Mouse (Mus musculus) left cerebral cortex, postnatal 36 days (tissue): ENCODE measurements at regions not wholly inside any gene's neighbourhood (a gene's known extent, or its start where the extent isn't known, plus 50 kb on each side); places are given as distances from the start of the nearest gene placed in this dataset.

ENCODE experiments used
- DNase-seq, 2 experiments: peaks; one replicate each; pipeline ENCODE4 v3.0.0; 2021 to 2022; ENCODE audit warnings: low spot score in 2 of 2, mixed read lengths in 1 of 2
- intact Hi-C: fragments of 180-260 bp; cut with DNase I; formaldehyde crosslinking; loops from one replicate; pipeline ENCODE4 v1.15.1; 2025

DNA sequence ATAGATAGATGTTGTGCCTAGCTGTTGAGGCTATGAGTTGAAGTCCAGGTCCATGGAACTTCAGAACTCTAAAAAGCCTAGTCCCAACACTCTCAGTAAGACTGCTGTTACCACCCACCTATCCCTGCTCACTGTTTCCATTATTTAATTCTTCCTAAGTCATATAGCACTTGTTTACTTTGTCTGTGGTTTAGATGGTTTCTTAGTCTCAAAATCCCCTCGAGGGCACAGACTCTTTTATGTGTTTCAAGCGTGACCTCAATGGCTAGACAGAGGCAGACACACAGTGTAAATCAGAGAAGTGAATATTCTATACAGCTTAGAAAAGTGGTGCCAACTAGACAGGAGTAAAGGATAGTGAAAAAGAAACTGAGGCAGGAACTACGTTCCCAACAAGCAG is 117.0 kb upstream of the Slc44a1 start:
- intact Hi-C loops: no loop called here
- DNase-seq: no peak

DNA sequence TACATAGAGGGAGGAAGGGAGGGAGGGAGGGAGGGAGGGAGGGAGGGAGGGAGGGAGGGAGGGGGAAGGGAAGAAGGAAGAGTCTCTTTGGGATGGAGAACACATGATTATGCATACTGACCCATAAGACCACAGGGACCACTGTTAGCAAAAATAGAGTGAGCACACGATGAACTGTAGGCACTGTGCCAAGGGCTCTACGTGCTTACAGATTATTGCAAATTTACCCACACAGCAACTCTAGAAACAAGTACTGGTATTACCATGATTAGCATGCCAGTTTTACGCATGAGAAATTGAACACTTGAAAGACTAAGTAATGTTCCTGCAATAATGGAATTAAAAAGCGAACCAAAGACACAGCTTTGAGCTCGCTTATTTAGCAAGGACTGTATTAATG is 117.7 kb upstream of the Slc44a1 start:
- intact Hi-C loops: no loop called here
- DNase-seq: no peak

DNA sequence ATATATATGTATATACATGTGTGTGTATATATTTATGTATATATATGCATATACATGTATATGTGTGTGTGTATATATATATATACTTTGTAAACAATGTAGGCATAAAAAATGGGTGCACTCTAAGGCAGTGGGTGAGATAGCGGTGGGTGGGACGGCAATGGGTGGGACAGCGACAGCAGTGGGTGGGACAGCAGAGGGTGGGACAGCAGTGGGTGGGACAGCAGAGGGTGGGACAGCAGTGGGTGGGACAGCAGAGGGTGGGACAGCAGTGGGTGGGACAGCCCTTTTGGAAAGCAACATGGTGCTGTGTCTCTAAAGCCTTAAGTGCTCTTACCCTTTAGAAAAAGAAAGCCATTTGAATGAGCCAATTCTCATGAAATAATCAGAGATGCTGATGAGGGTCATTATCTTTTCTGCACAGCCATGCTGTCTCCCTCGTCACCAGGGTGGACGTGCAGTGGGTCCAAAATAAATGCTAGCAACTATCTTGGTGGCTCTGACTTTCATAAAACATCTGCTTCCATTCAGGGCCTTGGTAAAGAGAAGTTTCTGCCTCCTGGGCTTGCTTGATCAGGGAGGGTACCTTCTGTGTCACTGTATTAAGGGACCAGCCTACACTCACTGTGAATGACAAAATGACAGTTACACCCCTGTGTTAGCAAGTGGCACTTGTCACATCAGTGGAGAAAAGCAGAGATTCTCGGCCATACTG is 119.3 kb upstream of the Slc44a1 start:
- no peak for DNase-seq
- intact Hi-C loops: no loop called here

DNA sequence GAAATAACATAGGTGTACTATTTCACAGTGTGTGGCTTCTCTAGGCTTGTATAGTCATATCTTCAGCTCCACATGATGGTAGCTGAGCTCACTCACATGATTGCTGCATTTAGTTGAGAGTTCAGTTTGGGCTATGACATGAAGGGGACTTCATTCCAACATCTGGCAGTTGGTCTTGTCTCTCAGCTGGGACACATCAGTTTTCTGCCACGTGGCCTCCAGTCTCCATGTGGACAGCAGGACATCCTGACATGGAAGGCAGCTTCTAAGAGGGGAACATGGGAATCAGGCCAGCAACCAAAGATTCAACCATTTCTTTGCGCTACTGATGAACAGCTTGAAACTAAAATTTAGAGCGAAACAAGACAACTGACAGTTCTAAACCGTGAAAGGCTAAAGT is 121.2 kb upstream of the Slc44a1 start:
- intact Hi-C loops: no loop called here
- DNase-seq: no peak

DNA sequence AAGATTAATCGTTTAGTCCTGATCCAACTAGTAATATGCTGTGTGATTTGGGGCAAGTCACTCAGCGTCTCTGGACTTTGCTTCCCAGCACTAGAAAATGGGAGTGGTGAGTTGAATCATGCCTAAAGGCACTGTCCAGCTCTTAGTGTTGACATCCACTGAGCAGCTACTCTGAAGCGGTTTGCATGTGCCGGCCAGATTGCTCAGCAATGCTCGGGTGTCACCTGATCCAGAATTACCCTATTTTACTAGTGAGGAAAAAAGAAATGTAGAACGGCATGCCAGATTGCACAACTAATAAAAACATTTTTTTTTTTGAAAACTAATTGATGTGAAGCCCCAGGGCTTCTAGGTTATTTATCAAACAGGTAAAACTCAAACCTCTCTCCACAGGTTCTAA is 122.0 kb upstream of the Slc44a1 start:
- intact Hi-C loops: no loop called here
- no peak for DNase-seq

DNA sequence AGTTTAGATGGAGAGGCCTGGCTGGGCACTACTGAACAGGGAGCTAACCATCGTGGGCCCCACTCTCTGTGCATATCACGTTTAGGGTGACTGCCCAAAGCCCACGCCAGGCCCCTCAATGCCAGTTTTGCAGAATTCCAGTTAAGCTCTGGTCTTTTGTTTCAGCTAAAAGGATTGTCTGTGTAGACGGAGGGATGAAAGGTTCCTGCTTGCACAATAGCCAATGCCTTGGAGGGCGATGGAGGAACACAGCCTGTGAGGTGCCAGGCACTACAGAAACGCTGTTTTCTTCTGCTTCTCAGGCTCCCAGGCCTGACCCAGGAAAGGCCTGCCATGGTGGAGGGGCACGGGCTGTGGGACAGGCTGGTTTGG is 122.8 kb upstream of the Slc44a1 start:
- no peak for DNase-seq
- intact Hi-C loops: no loop called here

DNA sequence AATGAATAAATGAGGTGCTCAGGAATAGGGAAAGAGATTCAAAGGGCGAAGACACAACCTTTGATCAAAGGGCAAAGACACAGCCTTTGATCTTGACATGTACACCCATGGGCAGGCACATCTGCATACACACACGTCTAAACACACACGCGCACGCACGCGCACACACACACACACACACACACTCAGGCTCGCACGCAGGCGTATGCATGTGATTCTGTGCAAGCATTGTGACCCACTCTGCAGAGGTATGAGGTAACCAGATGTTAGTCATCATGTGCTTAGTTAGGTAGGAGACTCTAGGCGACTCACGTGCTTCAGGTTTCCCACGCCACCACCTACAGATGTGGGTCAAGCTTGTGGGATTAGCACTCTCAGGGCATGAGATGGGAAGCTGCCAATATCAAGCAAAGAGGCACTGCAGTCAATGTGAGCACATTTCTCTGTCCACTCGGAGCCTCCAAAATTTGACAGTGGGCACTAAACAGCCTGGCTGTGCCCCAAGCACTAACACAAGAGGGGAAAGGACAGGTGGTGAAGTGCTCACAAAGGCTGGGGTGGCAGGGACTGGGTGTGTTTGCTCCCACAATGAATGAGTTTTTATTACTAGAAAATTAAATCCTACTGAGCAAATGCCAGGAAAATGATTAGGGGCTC is 123.3 kb upstream of the Slc44a1 start:
- intact Hi-C loops: no loop called here
- DNase-seq: no peak

DNA sequence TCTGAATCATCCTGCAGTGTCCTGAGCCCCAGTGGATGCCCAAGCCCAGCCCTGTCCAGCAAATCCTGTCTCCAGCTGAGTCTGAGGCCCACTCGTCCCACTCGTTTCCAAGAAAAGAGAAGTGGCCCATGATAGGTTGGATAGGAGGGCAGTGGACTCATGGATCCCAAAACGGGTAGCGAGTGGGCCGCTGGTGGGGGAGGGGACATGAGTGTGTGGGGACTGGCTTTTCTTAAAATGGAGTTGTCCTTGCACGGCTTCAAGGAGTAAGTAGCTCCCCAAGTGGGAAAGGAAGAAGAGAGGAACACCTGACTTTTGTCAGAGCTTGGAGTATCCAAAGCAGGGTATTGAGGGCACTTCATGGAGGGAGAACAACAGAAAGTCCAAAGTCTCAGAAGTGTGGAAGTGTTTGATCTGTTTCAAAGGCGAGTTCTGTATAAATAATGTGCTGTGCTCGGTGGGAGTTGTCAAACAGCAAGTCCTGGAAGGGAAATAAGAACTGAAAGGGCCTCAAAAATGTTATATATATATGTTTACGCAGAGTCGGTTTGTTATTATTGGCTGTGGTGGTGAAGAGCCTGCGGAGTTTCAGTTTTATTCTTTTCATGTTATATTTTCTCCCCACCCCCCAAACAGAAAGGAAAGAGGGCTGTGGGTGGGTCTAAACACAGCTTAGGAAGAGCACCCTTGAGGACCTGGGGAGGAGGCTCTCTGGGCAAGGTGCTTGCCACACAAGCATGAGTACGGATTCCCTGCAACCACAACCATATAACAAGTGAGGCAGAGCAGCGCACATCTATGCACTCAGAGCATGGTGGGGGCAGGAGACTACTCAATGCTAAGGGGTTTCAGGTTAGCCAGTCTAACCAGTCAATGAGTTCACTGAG is 124.1 kb upstream of the Slc44a1 start:
- peak in 1 of 2 experiments; percentile 18 for DNase-seq

DNA sequence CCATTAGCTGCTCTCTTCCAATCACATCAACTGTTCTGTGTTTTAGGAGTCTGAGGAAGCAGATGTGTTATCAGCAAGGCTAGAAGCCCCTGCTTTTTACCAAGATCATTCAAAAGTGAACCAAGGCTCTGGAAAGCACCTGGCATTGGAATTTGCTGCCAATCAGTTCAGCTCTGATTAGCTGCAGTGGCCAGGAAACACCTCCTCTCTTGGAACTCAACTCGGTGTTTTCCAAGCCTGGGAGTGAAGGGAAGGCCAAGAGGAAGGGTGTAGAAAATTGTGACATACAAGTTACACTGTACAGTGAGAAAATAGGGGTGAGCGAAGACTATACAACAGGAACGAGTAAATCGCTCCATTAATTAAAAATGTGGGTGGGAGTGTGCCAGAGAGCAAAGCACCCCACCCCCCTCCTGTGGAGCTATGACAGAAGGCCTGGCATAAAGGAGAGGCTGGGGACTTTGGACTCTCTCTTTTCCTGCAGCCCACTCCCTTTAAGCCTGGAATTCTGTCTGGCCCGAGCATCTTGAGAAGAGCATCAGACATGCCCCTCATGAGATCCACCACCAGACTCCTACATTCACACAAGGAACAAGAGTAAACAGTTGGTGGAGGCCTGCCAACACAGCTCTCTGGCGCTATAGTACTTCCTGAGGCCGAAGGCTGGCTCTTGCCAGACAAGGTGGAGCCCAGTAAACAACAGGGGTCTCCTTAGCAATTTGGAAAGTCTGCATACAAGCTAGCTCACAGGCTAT is 124.9 kb upstream of the Slc44a1 start:
- intact Hi-C loops: no loop called here
- peak in 1 of 2 experiments; percentile 12 for DNase-seq

More for the DNA sequence above, 124.1 kb upstream of the Slc44a1 start:
- intact Hi-C loops: no loop called here

DNA sequence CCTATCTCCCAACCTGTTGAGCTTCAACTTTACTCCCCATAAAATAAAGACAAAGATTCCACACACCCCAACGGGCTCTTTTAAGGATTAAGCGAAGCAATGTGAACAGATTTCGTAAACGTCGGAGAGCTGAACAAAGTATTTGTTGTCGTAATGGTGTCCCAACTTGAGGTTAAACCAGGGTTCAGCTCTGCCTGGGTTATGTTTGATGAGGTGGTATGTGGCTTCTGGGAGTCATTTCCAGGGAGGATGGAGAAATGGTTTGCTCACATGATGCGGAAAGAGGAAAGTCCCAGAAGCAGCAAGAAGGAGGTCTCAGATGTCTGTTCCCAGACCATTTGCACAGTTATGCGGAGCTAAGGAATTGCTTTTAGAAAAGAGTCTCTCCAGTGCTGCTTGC is 126.1 kb upstream of the Slc44a1 start:
- no peak for DNase-seq
- intact Hi-C loops: no loop called here

DNA sequence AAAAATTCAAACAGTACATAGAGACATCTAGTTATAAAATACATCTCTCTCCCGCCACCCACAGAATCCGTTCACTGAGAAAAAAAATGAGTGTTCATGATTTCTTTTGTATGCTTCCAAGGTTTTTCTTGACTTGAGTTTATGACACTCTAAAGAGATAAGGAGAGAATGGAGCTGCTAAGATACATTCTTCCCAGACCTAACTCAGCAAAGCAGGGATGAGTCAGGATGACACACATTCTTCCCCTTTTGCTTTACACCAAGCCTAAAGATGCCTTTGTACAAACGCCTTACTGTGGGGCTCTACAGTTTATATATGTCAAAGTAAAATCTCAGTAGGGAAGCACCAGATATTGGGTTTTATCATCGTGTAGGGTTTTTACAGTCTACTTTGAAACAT is 133.1 kb upstream of the Slc44a1 start:
- no peak for DNase-seq
- intact Hi-C loops: no loop called here

DNA sequence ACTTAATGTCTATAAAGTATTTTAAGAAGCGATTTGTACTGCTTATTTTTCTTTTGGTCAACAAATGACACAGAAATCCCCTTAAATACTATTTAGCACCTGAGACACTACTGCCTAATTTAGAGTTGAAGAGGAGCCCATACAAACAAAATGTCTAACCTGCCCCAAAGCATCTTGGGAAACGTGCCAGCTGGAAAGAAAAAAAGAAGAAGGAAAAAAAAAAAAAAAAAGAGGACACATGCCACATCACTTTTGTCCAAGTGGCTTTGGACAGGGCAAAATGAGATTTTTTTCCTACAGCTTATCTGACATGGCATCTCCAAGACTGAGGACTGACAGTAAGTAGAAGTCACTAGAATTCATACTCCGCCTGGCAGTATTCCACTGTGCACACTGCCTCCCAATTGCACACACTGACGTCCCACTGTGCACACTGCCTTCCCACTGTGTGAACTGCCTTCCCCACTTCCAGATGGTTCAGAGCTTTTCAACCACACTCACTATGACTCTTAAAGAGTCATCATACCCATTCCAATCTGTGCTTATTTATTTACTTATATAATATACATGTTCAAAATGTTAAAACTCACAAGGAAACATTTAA is 135.3 kb upstream of the Slc44a1 start:
- intact Hi-C loops: no loop called here
- no peak for DNase-seq

DNA sequence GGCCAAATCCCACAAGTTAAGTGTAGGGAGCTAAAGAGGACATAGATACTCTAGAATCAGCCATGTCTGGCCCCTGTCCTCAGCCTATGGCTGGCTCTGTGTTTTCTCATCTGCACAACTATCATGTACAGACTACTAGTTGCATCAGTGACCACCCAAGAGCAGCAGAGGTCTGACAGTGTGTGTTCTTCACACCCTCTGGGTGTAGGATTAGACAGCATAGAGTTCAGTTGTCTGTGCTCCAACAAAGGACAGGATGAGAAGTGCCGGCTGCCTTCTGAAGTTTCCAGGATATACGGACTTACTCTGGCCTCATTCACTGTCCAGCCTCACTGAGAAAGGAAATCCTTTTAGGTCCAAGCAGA is 135.9 kb upstream of the Slc44a1 start:
- intact Hi-C loops: no loop called here
- DNase-seq: no peak

DNA sequence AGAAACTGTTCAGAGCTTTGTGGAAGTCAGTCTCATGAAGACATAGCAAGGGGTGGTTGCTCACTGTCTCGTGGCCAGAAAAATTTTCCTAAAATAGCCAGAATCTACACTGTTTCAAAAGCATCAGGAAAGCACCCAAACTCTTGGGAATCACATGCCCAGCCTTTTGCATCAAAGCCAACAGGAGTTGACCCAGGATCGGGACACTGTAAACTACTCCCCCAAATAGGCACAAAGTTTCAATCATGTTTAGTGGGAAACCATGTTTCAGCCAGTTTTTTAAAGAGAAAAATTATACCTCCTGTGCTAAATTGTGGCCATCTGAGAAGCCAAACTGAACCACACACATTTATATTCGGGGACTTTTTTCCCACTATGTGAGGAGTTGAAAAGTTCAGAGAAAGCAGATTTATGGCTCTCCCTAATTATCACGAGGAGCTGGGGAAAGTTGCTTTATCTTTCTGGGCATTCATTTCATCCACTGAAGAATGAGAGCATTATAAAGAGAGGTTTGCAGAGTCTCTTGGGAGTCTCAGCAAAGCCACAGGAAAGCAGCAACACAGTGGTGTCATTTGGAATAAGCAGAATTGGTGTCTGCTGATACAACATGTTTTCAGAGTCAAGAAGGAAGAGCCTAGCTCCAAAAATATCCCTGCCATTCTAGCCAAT is 136.5 kb upstream of the Slc44a1 start:
- intact Hi-C loops: no loop called here
- DNase-seq: no peak

DNA sequence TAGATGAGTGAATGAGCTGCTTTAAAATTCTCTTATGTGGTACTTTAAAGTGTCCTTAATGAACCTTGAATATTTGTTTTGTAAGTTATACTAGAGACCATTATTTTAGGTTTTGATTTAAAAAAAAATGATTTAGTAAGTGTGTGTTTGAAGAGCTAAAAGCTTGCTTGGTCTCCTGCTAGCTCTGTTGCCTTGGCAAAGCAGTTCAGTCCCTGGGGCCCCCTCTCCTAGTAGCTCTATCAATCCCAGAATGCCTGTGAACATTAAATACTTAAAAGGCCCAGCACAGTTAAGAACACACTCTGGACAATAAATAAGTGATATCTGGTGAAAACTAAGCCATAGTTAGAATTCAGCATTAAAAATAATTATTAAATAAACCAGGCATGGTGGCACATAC is 138.3 kb upstream of the Abca1 start:
- intact Hi-C loops: no loop called here

DNA sequence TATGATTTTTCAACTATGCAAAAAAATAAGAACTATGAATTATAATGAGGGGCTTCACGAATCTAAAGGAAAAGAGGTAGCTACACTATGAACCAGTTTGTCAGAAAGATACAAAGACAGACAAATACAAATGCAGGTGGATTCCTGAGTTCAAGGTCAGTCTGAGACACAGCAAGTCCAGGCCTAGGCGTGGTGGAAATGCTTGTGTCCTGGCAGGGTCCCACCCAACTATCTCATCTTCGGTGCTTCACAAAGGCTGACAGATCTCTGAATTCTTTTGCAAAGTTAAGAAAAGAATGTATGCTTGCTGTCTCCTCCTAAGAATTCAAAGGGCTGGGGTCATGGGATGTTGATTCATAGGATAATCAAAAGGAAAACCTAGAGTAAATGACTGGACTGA is 132.9 kb upstream of the Abca1 start:
- intact Hi-C loops: no loop called here
- no peak for DNase-seq

More for the DNA sequence above, 138.3 kb upstream of the Abca1 start:
- no peak for DNase-seq

DNA sequence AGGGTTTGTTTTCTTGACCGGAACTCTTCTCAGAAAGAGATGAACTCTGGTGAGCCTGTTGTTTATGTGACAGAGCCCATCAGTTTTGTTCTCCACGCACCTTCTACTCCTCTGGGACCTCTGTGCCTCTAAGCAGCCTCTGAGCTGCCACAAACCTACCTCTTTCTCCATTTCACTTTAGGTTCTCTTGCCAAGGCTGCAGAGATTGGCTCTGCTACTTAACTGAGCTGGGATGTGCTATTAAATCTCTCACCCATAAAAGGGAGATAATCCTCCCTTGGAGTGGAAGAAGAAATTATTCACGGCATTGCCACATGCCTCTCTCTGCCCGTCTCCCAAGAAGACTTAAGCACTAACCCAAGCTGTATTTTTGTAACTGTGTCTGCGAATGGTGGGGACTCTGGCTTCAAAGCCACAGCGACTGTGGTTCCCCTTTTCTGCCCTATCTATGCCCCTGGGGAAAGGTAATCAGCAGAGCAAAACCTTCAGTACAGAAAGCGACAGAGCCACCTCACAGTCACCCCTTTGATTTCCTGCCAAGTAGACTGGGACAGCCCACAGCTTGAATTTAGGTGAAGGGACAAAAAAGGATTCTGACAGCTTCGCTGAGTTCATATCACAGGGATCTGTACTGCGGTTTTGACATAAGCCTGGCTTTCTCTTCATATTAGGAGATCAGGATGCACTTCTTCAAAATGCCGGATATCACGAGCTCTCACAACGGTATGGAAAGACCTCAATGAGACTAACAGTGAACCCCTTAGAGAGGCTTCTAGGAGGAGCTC is 118.2 kb upstream of the Abca1 start:
- DNase-seq: no peak
- intact Hi-C loops: no loop called here

DNA sequence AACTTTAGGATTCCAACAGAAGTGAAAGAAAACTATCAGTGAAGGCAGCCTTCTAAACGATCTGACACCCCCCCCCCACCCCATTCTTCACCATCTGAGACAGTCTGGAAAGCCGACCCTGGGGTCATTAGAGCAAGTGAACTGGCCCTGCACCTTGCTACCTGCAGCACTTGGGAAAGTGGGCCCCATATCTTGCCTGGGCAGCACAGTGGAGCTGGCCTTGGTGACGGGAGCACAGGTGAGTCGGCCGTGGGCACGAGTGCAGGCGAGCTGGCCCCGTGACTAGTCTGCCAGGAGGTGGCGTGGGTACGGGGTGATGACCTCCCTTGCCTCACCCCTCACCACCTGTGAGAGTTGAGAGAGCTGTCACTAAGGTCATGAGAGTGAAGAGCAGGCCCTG is 110.7 kb upstream of the Abca1 start:
- intact Hi-C loops: no loop called here
- no peak for DNase-seq
